Mouse (Mus musculus): ENCODE results near the gene Scn5a.

- TF ChIP-seq MAFK (IDR thresholded peaks at IDR 0.05; ENCODE audit: insufficient read depth, low read depth, low read length) (no peak), ZC3H11A (IDR thresholded peaks at IDR 0.05; ENCODE audit: borderline replicate concordance, low read depth, low read length) (no peak), CHD2 (IDR thresholded peaks at IDR 0.05; ENCODE audit: low read depth, low read length) (no peak), ZNF384 (IDR thresholded peaks at IDR 0.05; ENCODE audit: low read depth, low read length) (no peak)
Observed at GRCm38 (mm10) chr9:119567800-119568199, 11.0 kb downstream of the Scn5a start.
